ENCODE assay signal across 24 mouse cellular contexts in genomic region chr2:6391261-6391660, GRCm38 (mm10).
DNase-seq lines count a peak whose midpoint lies in the region; ATAC-seq lines count a peak whose summit lies in the region.
"Had no signal": no experiment of that assay in that cellular context is flagged by ENCODE, and none has a peak within 500 bp of the region (broad histone marks: within the 10 kb centered on the region; RNA-seq: fewer than 3 reads in every experiment).

No protein-coding gene starts in this region.

- H3K4me2 ChIP-seq in lung, embryonic 16.5 days (ENCODE audit: low read depth, low read length): no peak overlapping the region
- H3K4me2 ChIP-seq in forebrain, embryonic 15.5 days (replicated peaks): no peak overlapping the region
- H3K4me2 ChIP-seq: embryonic facial prominence, embryonic 13.5 days; forebrain, embryonic 12.5 days; heart, embryonic 11.5 days; heart, embryonic 15.5 days; hindbrain, embryonic 13.5 days had no signal

- no peak for DNase-seq in lung, postnatal 36 days
- peak; percentile 31 for DNase-seq in thymus, postnatal 4 days
- no peak for DNase-seq in thymus, postnatal 25 days
- peak; percentile 43 for DNase-seq in induced T-regulatory cell, adult 2 months (ENCODE audit: low read depth)
- no peak for DNase-seq in kidney, adult 9 months
- DNase-seq in spleen, adult 12 weeks (ENCODE audit: low spot score): no peak
- DNase-seq: adrenal gland, adult 2 months; adrenal gland, postnatal 25 days; cerebellum, adult 18-20 months; cerebellum, adult 9-11 months; cerebellum, postnatal 36 days; gastrocnemius, adult 2 months; gastrocnemius, postnatal 36 days; heart, adult 18-20 months; heart, postnatal 14 days had no signal

- no peaks in the 10 kb centered on the region; the same call in 1 of the 2 replicates for H3K36me3 ChIP-seq in lung, embryonic 16.5 days (ENCODE audit: control insufficient read depth, insufficient read depth, low read length)
- no peaks in the 10 kb centered on the region for H3K36me3 ChIP-seq in forebrain, embryonic 15.5 days
- H3K36me3 ChIP-seq: forebrain, embryonic 12.5 days; heart, embryonic 15.5 days; hindbrain, embryonic 13.5 days had no signal

- H3K9me3 ChIP-seq in lung, embryonic 16.5 days (ENCODE audit: control insufficient read depth, low read length): no peaks in the 10 kb centered on the region
- no peaks in the 10 kb centered on the region for H3K9me3 ChIP-seq in forebrain, embryonic 15.5 days
- H3K9me3 ChIP-seq: embryonic facial prominence, embryonic 13.5 days; forebrain, embryonic 12.5 days; G1E; heart, embryonic 15.5 days; hindbrain, embryonic 13.5 days had no signal

- H3K27ac ChIP-seq in lung, embryonic 16.5 days (ENCODE audit: low read length): peak overlapping the region; percentile 46; the same call in 1 of the 2 replicates
- no peak overlapping the region for H3K27ac ChIP-seq in forebrain, embryonic 15.5 days (replicated peaks)
- H3K27ac ChIP-seq: embryonic facial prominence, embryonic 13.5 days; forebrain, embryonic 12.5 days; gastrocnemius, adult 2 months; heart, embryonic 15.5 days; hindbrain, embryonic 13.5 days; hindbrain, postnatal 0 days had no signal

- peaks cover 10% of the 10 kb centered on the region for H3K4me1 ChIP-seq in lung, embryonic 16.5 days (replicated peaks; ENCODE audit: control insufficient read depth, insufficient read depth, low read length)
- H3K4me1 ChIP-seq in forebrain, embryonic 15.5 days: peaks cover 5% of the 10 kb centered on the region; the same call in 1 of the 2 replicates
- H3K4me1 ChIP-seq: hindbrain, embryonic 13.5 days had no signal

- H3K9ac ChIP-seq in lung, embryonic 16.5 days (ENCODE audit: low read length): no peak overlapping the region
- no peak overlapping the region for H3K9ac ChIP-seq in forebrain, embryonic 15.5 days (replicated peaks)
- H3K9ac ChIP-seq: embryonic facial prominence, embryonic 13.5 days; forebrain, embryonic 12.5 days; heart, embryonic 15.5 days; hindbrain, embryonic 13.5 days had no signal

- 21% methylated on average over 2 of the region's 3 CpGs for WGBS in lung, embryonic 16.5 days
- 79% methylated on average over 2 of the region's 3 CpGs for WGBS in forebrain, embryonic 15.5 days

- H3K27me3 ChIP-seq in lung, embryonic 16.5 days (ENCODE audit: control insufficient read depth, insufficient read depth, low read depth, low read length): no peaks in the 10 kb centered on the region
- H3K27me3 ChIP-seq in forebrain, embryonic 15.5 days: no peaks in the 10 kb centered on the region
- H3K27me3 ChIP-seq: embryonic facial prominence, embryonic 13.5 days; forebrain, embryonic 12.5 days; heart, embryonic 15.5 days; hindbrain, embryonic 13.5 days had no signal

- H3K4me3 ChIP-seq in lung, embryonic 16.5 days (ENCODE audit: low read length): no peak overlapping the region
- H3K4me3 ChIP-seq in forebrain, embryonic 15.5 days: no peak overlapping the region
- H3K4me3 ChIP-seq: embryonic facial prominence, embryonic 13.5 days; forebrain, embryonic 12.5 days; gastrocnemius, adult 2 months; heart, embryonic 15.5 days; hindbrain, embryonic 13.5 days had no signal

- 0 out of 2 replicates have a peak, but pooled peaks have one; percentile 41 for ATAC-seq in lung, embryonic 16.5 days (ENCODE audit: low read depth)
- ATAC-seq in forebrain, embryonic 15.5 days (replicated peaks): no peak
- ATAC-seq: hindbrain, postnatal 0 days had no signal

Comparison
In these comparisons a context has a peak if more than half of its experiments do, and no peak if none do; other contexts are left out.
1. DNase-seq: peak in thymus, postnatal 4 days (single experiment) and induced T-regulatory cell, adult 2 months (single experiment); none in lung, postnatal 36 days (single experiment), thymus, postnatal 25 days (single experiment), kidney, adult 9 months (single experiment) and spleen, adult 12 weeks (single experiment).